Mouse (Mus musculus): ENCODE measurements at regions not wholly inside any gene's neighbourhood (a gene's known extent, or its start where the extent isn't known, plus 50 kb on each side); places are given as distances from the start of the nearest gene placed in this dataset.
"Not testable (repeated sequence)": the region's sequence is repeated elsewhere in the genome, so short reads cannot be mapped to it uniquely, and the experiment has no call there.

DNA sequence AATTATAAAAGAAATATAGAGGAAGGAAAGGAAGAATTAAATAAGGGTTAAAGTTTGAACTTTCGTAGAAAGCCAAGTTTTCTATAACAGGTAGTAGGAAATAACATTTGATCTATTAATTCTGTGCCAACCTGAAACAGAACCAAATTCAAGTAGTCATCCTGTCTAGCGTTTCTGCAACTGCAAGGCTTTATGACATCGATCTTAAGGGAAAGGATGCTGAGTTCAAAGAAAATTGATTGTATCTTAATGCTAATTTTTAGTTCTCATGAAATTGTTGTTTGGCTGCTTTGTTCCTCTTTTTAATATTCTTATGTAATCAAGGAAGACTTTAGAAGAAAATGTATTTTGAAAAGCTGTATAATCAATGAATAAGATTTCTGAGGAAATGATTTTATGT is 334.9 kb upstream of the Ngly1 start:
- H3K27me3 ChIP-seq (ENCODE audit: control insufficient read depth, insufficient read depth, low read length, poor library complexity, severe bottlenecking) = no peaks in the 10 kb centered on the region
- DNase-seq (ENCODE audit: low read depth, low spot score) = no peak
- H3K36me3 ChIP-seq (ENCODE audit: control insufficient read depth, insufficient read depth, low read length, poor library complexity, severe bottlenecking) = no peaks in the 10 kb centered on the region

DNA sequence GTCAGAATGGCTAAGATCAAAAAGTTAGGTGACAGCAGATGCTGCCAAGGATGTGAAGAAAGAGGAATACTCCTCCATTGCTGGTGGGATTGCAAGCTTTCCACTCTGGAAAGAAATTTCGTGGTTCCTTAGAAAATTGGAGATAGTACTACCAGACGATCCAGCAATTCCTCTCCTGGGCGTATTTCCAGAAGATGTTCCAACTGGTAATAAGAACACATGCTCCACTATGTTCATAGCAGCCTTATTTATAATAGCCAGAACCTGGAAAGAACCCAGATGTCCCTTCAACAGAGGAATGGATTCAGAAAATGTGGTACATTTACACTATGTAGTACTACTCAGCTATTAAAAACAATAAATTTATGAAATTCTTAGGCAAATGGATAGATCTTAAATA is 324.4 kb upstream of the Ngly1 start:
- H3K36me3 ChIP-seq (ENCODE audit: control insufficient read depth, insufficient read depth, low read length, poor library complexity, severe bottlenecking); DNase-seq (ENCODE audit: low read depth, low spot score); H3K27me3 ChIP-seq (ENCODE audit: control insufficient read depth, insufficient read depth, low read length, poor library complexity, severe bottlenecking): not testable (repeated sequence)

DNA sequence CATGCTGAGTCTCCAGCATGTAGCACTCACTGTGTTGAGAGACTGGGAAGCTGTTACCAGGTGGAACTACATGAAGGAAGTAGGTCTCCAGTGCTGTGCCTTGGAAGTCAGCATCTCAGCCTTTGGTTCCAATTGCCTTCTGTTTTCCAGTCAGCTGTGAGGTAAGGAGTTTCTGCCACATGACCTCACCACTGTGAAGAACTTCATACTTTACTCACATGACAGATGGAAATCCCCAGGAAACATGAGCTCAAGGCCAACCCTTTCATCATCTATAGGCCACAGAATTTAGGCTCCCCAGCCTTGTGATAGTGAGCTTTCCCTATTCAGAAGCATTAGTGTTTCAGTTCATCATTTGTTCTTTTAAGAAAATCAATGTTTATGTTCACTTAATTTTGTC is 314.4 kb upstream of the Ngly1 start:
- no peaks in the 10 kb centered on the region for H3K36me3 ChIP-seq (ENCODE audit: control insufficient read depth, insufficient read depth, low read length, poor library complexity, severe bottlenecking)
- peak; percentile 75 for DNase-seq (ENCODE audit: low read depth, low spot score)

DNA sequence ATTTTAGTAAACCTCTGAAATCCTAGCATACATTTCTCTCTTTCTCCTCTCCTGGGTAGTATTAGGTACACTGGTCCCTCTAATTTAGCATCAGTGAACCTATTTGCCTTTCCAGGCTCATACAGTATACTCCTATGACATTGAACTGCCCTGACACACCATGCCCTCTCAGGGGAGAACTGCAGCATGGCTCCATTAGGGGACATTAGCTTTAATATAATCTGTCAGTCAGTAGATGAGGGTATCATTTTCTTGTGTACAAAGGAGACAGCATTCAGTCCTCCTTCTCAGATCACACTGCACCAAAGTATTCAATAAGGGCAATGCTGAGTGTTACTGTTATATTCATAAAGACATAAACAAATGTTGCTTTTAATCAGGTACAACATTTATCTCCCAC is 278.8 kb upstream of the Ngly1 start:
- Histone ChIP-seq H3K36me3 (ENCODE audit: control insufficient read depth, insufficient read depth, low read length, poor library complexity, severe bottlenecking) (no peaks in the 10 kb centered on the region), H3K27me3 (ENCODE audit: control insufficient read depth, insufficient read depth, low read length, poor library complexity, severe bottlenecking) (no peaks in the 10 kb centered on the region)
- DNase-seq (ENCODE audit: low read depth, low spot score) = no peak

More for the DNA sequence above, 314.4 kb upstream of the Ngly1 start:
- H3K27me3 ChIP-seq (ENCODE audit: control insufficient read depth, insufficient read depth, low read length, poor library complexity, severe bottlenecking) = no peaks in the 10 kb centered on the region

DNA sequence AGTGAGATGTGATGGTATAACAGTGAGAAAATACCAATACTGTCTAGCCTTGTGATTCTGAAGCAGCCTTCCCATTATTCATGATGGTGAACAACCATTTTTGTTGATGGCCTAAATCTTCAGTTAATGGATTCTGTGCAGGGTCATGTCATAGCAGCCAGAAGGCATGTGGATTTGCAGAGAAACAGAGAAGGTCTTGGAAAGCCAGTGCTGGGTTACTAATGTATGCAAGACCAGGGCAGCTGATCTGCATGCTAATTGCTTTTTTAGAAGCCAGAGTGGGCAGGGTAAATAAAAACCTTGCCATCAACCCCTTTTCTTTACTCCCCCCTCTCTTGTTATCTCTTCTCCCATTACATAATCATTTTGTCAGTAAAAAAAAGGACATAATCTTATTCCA is 278.3 kb upstream of the Ngly1 start:
- no peaks in the 10 kb centered on the region for H3K36me3 ChIP-seq (ENCODE audit: control insufficient read depth, insufficient read depth, low read length, poor library complexity, severe bottlenecking)
- DNase-seq (ENCODE audit: low read depth, low spot score) = no peak
- H3K27me3 ChIP-seq (ENCODE audit: control insufficient read depth, insufficient read depth, low read length, poor library complexity, severe bottlenecking) = no peaks in the 10 kb centered on the region

DNA sequence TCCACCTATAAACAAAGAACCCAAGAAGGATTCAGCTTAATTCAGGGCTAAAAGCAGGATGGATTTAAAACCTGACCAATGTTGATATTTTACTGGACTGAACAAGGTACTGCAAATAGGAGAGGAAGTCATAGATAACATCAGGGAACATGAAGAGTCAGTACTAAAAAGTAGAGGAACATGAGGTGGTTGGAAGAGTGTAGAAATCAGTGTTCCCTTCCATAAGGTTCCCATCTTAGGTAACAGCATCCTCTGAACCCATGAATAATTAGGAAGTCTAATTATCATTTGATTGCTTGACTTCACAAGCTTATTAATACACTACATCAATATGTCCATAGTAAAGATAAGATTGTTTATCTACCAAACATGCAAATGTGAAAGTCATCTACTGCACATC is 277.8 kb upstream of the Ngly1 start:
- no peak for DNase-seq (ENCODE audit: low read depth, low spot score)
- Histone ChIP-seq H3K27me3 (ENCODE audit: control insufficient read depth, insufficient read depth, low read length, poor library complexity, severe bottlenecking) (no peaks in the 10 kb centered on the region), H3K36me3 (ENCODE audit: control insufficient read depth, insufficient read depth, low read length, poor library complexity, severe bottlenecking) (no peaks in the 10 kb centered on the region)

DNA sequence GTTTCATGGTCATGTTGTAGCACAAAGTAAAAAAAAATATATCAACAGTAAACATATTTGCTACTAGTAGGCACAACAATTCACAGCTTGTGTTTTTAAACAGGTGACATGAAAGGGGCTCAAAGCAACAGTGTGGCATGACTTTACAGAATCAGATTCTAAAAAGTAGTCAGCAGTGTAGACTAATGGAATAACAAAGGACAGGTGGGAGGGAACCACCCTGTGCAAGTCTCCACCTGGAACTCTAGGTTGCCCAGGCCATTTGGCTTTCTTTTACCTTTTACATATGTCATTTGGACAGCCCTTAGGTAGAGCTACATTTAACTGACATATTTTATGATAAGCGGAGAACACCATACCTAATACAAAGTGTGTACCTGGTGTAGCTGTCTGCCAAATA is 271.7 kb upstream of the Ngly1 start:
- no peak for DNase-seq (ENCODE audit: low read depth, low spot score)
- H3K36me3 ChIP-seq (ENCODE audit: control insufficient read depth, insufficient read depth, low read length, poor library complexity, severe bottlenecking) = no peaks in the 10 kb centered on the region
- no peaks in the 10 kb centered on the region for H3K27me3 ChIP-seq (ENCODE audit: control insufficient read depth, insufficient read depth, low read length, poor library complexity, severe bottlenecking)

DNA sequence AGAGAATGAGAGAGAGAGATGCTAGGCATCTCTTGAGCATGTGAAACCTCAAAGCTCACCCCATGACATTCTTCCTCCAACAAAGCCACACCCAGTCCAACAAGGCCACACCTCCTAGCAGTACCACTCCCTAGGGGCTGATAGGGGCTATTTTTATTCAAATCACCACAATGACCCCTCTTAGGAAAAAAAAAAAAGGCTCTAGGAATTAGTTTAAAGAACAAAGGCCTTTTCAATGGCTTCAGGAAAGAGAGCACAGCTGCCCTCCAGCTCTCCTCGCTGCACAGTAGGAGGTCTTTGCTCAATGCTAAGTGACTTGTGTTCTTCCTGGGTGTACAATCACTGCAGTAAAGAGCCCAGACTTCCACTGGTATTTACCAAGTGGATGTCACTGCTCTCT is 270.8 kb upstream of the Ngly1 start:
- H3K27me3 ChIP-seq (ENCODE audit: control insufficient read depth, insufficient read depth, low read length, poor library complexity, severe bottlenecking) = no peaks in the 10 kb centered on the region
- H3K36me3 ChIP-seq (ENCODE audit: control insufficient read depth, insufficient read depth, low read length, poor library complexity, severe bottlenecking) = no peaks in the 10 kb centered on the region
- no peak for DNase-seq (ENCODE audit: low read depth, low spot score)

DNA sequence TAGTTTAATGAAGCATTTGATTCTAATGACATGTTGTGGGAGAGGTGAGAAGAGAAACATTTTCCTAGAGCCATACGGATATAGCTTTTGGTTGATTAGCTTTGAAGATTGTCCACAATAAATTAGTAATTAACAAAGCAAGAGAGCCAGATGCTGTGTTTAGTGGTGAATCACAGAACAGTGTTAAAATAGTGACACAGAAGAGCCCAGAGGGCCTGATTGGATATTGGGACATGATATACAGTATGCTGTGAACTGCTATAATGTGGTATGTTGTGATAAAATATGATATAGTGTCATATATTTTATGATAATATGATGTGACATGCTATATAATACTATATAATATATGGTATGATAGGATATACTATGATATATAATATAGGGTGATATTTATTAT is 243.7 kb upstream of the Ngly1 start:
- DNase-seq (ENCODE audit: low read depth, low spot score) = no peak
- H3K36me3 ChIP-seq (ENCODE audit: control insufficient read depth, insufficient read depth, low read length, poor library complexity, severe bottlenecking) = no peaks in the 10 kb centered on the region
- no peaks in the 10 kb centered on the region for H3K27me3 ChIP-seq (ENCODE audit: control insufficient read depth, insufficient read depth, low read length, poor library complexity, severe bottlenecking)

DNA sequence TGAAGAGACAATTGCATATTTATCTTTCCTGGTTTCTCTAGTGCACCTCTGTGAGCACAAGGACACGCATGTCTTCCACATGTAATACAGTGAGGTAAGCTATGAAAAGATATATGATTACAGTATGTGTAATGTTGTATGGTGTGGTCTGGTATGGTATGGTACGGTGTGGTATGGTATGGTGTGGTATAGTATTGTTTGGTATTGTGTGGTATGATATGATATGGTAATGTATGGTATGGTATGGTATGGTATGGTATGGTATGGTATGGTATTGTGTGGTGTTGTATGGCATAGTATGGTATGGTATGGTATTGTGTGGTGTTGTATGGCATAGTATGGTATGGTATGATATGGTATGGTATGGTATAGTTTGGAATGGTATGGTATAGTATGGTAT is 242.1 kb upstream of the Ngly1 start:
- H3K36me3 ChIP-seq (ENCODE audit: control insufficient read depth, insufficient read depth, low read length, poor library complexity, severe bottlenecking) = no peaks in the 10 kb centered on the region
- DNase-seq (ENCODE audit: low read depth, low spot score) = no peak
- H3K27me3 ChIP-seq (ENCODE audit: control insufficient read depth, insufficient read depth, low read length, poor library complexity, severe bottlenecking) = no peaks in the 10 kb centered on the region

DNA sequence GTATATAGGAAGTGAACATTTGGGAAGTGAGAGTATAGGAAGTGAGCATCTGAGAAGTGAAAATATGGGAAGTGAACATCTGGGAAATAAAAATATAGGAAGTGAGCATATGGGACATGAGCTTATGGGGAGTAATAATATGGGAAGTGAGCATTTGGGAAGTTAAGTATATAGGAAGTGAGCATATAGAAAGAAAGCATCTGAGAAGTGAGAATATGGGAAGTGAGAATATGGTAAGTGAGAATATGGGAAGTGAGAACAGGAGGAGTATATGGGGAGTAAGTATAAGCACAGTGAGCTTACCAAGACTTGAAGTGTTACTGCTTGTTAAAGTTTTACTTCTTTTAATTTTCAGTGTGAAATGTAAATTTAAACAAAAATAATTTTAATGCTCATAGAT is 239.3 kb upstream of the Ngly1 start:
- Histone ChIP-seq H3K27me3 (ENCODE audit: control insufficient read depth, insufficient read depth, low read length, poor library complexity, severe bottlenecking) (no peaks in the 10 kb centered on the region), H3K36me3 (ENCODE audit: control insufficient read depth, insufficient read depth, low read length, poor library complexity, severe bottlenecking) (no peaks in the 10 kb centered on the region)
- DNase-seq (ENCODE audit: low read depth, low spot score) = peak; percentile 73

DNA sequence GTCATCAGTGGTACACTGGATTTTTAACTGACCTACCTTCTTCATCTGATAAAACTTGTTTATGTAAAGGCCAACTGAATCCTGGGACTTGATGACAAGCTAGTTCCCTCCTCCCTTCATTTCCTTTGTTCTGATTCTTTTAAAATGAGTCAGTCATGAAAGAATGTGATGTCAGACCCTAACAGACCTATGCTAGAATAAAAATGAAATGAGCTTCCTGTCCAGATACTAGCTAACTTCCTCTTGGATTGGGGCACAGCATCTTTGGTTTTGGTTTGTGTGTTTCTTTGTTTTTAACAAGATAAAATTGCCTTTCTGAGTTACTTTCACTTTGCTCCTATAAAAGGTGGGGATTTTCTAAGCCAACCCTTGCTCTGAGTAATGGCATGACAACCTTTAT is 225.2 kb upstream of the Ngly1 start:
- DNase-seq (ENCODE audit: low read depth, low spot score) = peak; percentile 35
- no peaks in the 10 kb centered on the region for H3K36me3 ChIP-seq (ENCODE audit: control insufficient read depth, insufficient read depth, low read length, poor library complexity, severe bottlenecking)
- H3K27me3 ChIP-seq (ENCODE audit: control insufficient read depth, insufficient read depth, low read length, poor library complexity, severe bottlenecking) = no peaks in the 10 kb centered on the region

DNA sequence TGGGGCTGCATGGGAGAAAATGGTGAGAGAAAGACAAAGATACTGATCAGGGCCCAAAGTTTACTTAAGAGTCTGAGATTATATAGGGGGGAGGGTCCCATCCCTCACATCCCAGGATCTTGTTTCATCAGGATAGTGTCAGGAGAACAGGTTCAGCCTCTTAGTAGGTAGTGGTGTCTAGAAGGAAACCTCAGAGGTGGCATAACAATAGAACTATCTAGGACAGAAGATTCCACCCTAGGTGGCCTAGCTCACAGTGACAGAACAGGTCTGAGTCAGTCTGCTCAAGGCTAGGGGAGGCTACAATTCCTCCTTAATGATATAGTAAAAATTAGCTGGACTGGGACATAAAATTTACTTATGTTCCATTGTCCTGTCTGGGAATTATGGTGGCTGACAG is 211.3 kb upstream of the Ngly1 start:
- H3K27me3 ChIP-seq (ENCODE audit: control insufficient read depth, insufficient read depth, low read length, poor library complexity, severe bottlenecking) = no peaks in the 10 kb centered on the region
- H3K36me3 ChIP-seq (ENCODE audit: control insufficient read depth, insufficient read depth, low read length, poor library complexity, severe bottlenecking) = no peaks in the 10 kb centered on the region
- DNase-seq (ENCODE audit: low read depth, low spot score) = no peak

DNA sequence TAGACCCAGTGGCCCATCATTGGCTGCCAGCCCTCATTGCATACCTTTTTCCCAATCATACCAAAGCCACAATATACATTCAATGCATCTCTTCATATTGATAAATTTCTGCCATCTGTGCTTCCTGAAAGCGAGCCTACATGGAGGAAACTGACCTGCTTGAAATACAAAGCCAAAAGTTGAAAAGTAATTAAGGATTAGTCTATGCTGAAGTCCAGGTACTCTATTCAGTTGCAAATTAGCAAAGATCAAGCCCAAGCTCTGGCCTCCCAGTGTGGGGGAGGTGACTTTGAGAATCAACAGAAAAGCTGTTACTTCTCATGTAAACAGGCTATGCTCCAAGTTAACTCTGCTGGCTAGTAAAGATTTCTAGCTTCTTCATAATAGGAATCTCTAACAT is 210.7 kb upstream of the Ngly1 start:
- no peak for DNase-seq (ENCODE audit: low read depth, low spot score)
- no peaks in the 10 kb centered on the region for H3K36me3 ChIP-seq (ENCODE audit: control insufficient read depth, insufficient read depth, low read length, poor library complexity, severe bottlenecking)
- no peaks in the 10 kb centered on the region for H3K27me3 ChIP-seq (ENCODE audit: control insufficient read depth, insufficient read depth, low read length, poor library complexity, severe bottlenecking)

DNA sequence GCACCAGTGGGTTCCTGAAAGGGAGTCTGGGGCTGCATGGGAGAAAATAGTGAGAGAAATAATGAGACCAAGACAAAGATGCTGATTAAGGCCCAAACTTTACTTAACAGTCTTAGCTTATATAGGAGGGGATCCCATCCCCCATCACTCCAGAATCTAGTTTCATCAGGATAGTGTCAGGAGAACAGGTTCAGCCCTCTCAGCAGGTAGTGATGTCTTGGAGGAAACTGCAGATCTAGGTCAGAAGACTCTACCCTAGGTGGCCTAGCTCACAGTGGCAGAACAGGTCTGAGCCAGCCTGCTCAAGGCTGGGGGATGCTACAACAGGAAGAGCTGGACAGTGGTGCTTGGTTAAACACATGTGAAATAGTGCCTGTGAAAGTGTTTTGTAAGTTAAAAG is 204.6 kb upstream of the Ngly1 start:
- DNase-seq (ENCODE audit: low read depth, low spot score) = no peak
- no peaks in the 10 kb centered on the region for H3K36me3 ChIP-seq (ENCODE audit: control insufficient read depth, insufficient read depth, low read length, poor library complexity, severe bottlenecking)
- no peaks in the 10 kb centered on the region for H3K27me3 ChIP-seq (ENCODE audit: control insufficient read depth, insufficient read depth, low read length, poor library complexity, severe bottlenecking)

DNA sequence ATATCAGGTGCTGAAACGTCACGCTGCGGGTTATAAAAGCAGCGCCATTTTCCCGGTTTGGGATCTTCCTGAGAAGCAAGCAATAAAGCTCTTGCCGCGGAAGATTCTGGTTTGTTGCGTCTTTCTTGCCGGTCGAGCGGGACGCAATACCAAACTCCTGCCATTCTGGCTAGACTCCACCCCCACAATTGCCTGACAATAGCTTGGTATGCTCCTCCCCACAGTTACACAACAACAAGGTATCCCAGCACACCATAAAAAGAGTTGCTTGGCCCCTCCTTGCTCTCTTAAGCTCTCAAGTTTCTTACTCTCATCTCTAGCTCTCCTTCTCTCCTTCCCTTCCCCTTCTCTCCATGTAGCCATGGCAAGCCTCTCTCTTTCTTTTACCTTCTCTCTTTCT is 176.5 kb upstream of the Ngly1 start:
- DNase-seq (ENCODE audit: low read depth, low spot score); H3K27me3 ChIP-seq (ENCODE audit: control insufficient read depth, insufficient read depth, low read length, poor library complexity, severe bottlenecking); H3K36me3 ChIP-seq (ENCODE audit: control insufficient read depth, insufficient read depth, low read length, poor library complexity, severe bottlenecking): not testable (repeated sequence)

DNA sequence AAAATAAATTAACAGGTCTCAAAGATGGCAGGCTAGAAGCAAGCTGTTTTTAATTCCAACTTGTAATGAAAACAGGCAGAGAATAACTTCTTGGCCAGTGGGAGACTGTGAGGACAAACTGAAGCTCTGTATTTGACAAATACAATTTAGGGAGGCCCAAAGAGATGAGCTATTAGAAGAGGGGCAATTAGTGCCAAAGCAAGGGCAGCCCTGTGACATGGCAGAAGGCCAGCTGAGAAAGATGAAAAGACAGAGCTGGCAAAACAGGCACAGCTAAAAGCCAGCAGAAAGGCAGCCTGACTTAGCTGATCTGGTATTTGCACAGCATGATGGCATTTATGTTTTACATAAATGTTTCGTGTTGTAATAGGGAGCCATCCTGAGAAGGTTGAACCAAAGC is 175.0 kb upstream of the Ngly1 start:
- no peak for DNase-seq (ENCODE audit: low read depth, low spot score)
- H3K36me3 ChIP-seq (ENCODE audit: control insufficient read depth, insufficient read depth, low read length, poor library complexity, severe bottlenecking) = no peaks in the 10 kb centered on the region
- no peaks in the 10 kb centered on the region for H3K27me3 ChIP-seq (ENCODE audit: control insufficient read depth, insufficient read depth, low read length, poor library complexity, severe bottlenecking)
